Mouse (Mus musculus): ENCODE data around the gene Syne4. TPM values are rescaled to one million over a fixed set of nuclear protein-coding genes. Genes with fewer than 3 reads are reported as not detected.
A peak's percentile ranks its signal among the peaks of the same experiment; 100 is the strongest.

Syne4 gene
- polyA plus RNA-seq, 1 experiment from 2014 or later: 10.0 TPM

DNA sequence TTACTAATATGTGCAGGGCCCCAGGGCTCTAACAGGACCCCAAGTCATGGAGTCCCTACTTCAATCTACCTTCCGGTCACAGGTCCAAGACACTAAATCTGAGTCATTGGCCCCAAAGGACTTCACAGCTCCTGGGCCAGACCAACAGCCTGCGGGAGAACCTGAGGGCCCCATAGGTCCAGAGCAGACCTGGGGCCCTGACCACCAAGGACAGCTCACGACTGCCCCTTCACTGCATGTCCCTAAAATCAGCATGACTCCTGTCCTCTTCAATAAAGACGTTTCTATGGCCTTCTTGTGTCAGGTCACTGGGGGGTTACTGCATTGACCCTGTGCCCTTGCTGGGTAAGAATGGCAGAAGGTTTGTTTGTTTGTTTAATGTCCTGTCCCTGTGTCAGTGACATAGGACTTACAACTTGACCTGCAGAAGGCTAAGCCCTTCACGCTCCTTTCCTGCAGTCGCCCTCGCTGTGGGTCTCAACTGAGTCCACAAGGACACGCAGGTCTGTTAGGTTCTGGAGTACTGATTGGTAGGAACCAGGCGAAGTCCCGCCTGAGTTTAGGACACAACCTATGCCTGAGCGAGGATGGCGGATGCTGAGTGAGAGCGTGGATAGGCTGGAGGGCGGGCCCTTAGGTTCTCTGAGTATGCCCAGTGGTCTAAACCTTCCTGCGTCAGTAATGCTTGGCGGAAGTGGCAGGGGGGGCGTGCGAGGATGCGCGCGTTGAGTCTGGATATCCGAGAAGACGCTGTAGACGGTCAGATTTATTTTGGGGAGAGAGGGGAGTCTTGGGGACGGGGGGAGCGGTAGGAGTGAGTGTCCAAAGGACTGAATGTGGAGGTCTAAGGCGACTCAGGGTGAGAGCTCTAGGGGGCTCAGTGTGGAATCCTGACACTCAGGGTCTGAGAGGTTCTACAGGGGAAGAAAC, 6.3 kb upstream of the Syne4 start, which contains the start of gene Alkbh6:
Alkbh6 (plus strand) TSS at position 642 of the 930 bp plus-strand sequence.
- WGBS: 5% methylated on average over 27 of the region's 27 CpGs
- Histone ChIP-seq H3K4me1 (ENCODE audit: control insufficient read depth, insufficient read depth, low read length) (peaks cover 11% of the 10 kb centered on the region), H3K9me3 (replicated peaks; ENCODE audit: control insufficient read depth, low read length) (no peaks in the 10 kb centered on the region), H3K36me3 (ENCODE audit: control insufficient read depth, insufficient read depth) (0 out of 2 replicates have a peak, but pooled peaks cover 7% of the 10 kb centered on the region), H3K27ac (ENCODE audit: low read length) (peak within 1 kb of the TSS; percentile 87), H3K4me2 (ENCODE audit: low read depth, low read length) (peak within 1 kb of the TSS; percentile 85), H3K27me3 (ENCODE audit: control insufficient read depth, insufficient read depth, low read length) (no peaks in the 10 kb centered on the region), H3K4me3 (ENCODE audit: low read length) (peak within 1 kb of the TSS; percentile 79), H3K9ac (ENCODE audit: low read length) (peak within 1 kb of the TSS; percentile 81)
- ATAC-seq (replicated peaks; ENCODE audit: extremely low read depth, insufficient read depth, low FRiP score): peak; percentile 100

DNA sequence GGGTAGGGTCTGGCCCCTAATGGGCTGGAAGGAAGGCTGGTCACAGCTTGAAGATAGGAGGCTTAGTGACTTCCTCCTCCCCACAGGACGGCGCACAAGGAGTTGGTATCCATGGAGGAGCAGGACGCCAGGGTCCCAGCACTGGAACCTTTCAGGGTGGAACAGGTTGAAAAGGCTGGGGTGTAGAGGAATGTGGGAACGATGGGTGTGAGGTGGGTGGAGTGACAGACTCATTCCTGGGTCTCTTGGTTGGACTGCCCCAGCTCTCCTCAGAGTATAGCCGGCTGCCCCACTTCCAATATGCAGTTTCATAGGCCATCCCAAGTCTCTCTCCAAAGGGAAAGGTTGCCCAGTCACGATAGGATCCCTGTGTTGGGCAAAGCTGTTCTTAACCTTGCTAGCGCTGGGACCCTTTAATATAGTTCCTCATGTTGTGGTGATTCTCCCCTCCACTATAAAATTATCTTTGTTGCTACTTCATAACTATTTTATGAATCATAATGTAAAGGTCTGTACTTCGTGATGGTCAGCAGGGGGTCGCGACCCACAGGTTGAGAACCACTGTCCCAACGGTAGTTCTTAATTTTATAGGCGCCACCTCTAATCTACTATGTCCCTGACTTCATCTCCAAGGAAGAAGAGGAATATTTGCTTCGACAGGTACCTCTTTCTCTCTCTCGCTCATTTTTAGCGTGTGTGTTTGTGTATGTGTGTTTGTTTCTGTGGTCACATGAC, 5.0 kb upstream of the Syne4 start:
- WGBS: 60% methylated on average over 15 of the region's 15 CpGs
- no peaks in the 10 kb centered on the region for H3K27me3 ChIP-seq (ENCODE audit: control insufficient read depth, insufficient read depth, low read length)
- no peak for ATAC-seq (replicated peaks; ENCODE audit: extremely low read depth, insufficient read depth, low FRiP score)
- 0 out of 2 replicates have a peak, but pooled peaks cover 7% of the 10 kb centered on the region for H3K36me3 ChIP-seq (ENCODE audit: control insufficient read depth, insufficient read depth)
- peak overlapping the region; percentile 85 for H3K4me2 ChIP-seq (ENCODE audit: low read depth, low read length)
- H3K27ac ChIP-seq (ENCODE audit: low read length): no peak overlapping the region
- peaks cover 15% of the 10 kb centered on the region for H3K4me1 ChIP-seq (ENCODE audit: control insufficient read depth, insufficient read depth, low read length)
- H3K9ac ChIP-seq (ENCODE audit: low read length): peak overlapping the region; percentile 81
- peak overlapping the region; percentile 79 for H3K4me3 ChIP-seq (ENCODE audit: low read length)
- H3K9me3 ChIP-seq (replicated peaks; ENCODE audit: control insufficient read depth, low read length): no peaks in the 10 kb centered on the region

DNA sequence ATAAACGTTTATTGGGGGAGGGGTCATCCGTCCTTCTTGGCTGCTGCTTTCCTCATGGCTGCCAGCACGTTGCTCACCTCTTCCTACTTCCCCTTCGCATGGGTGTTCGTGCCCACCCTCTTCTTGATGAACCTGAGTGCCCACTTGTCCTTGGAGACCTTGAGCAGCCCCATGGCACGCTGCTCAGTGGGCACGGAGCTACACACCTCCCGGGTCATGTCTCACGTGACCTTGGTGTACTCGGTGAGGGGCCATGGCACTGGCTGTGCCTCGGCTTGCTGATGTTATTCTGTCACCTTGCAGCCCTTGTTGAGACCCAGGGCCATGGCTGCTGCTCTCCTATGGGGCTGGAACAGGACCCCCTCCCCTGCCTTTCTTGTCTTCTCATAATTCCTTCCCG, 4.5 kb upstream of the Syne4 start:
- Histone ChIP-seq H3K4me1 (ENCODE audit: control insufficient read depth, insufficient read depth, low read length) (peaks cover 16% of the 10 kb centered on the region), H3K36me3 (ENCODE audit: control insufficient read depth, insufficient read depth) (0 out of 2 replicates have a peak, but pooled peaks cover 7% of the 10 kb centered on the region), H3K4me3 (ENCODE audit: low read length) (no peak overlapping the region), H3K4me2 (ENCODE audit: low read depth, low read length) (no peak overlapping the region), H3K27ac (ENCODE audit: low read length) (no peak overlapping the region), H3K9me3 (replicated peaks; ENCODE audit: control insufficient read depth, low read length) (no peaks in the 10 kb centered on the region), H3K27me3 (ENCODE audit: control insufficient read depth, insufficient read depth, low read length) (no peaks in the 10 kb centered on the region), H3K9ac (ENCODE audit: low read length) (no peak overlapping the region)
- no peak for ATAC-seq (replicated peaks; ENCODE audit: extremely low read depth, insufficient read depth, low FRiP score)
- WGBS: 89% methylated on average over 12 of the region's 12 CpGs

DNA sequence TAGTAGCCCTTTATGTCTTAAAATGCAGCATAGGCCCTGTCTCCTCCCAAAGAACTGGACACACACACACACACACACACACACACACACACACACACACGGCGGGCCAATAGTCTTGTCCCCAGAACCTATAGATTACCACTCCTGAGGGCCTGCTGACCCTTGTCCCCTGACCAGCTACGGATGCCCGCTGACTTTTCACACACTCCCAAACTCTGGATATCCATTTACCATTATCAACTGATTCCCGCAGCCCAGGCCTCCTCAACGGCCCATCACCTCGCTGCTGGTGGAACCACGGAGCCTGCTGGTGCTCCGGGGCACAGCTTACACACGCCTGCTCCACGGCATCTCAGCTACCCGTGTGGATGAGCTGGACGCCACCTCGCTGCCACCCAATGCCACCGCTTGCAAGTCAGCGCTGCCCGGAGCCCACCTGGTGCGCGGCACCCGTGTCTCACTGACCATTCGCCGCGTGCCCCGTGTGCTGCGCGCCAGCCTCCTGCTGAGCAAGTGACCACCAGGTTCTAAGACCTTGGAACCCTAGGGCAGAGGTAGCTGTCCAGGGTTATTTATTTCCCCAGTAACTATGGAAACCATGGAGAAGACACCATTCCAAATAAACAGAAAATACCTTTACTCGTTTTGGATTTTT, 814 bp upstream of the Syne4 start:
- no peak for ATAC-seq (replicated peaks; ENCODE audit: extremely low read depth, insufficient read depth, low FRiP score)
- Histone ChIP-seq H3K27me3 (ENCODE audit: control insufficient read depth, insufficient read depth, low read length) (no peaks in the 10 kb centered on the region), H3K36me3 (ENCODE audit: control insufficient read depth, insufficient read depth) (0 out of 2 replicates have a peak, but pooled peaks cover 7% of the 10 kb centered on the region), H3K4me1 (ENCODE audit: control insufficient read depth, insufficient read depth, low read length) (peaks cover 13% of the 10 kb centered on the region), H3K4me3 (ENCODE audit: low read length) (no peak overlapping the region), H3K27ac (ENCODE audit: low read length) (no peak overlapping the region), H3K9me3 (replicated peaks; ENCODE audit: control insufficient read depth, low read length) (no peaks in the 10 kb centered on the region), H3K4me2 (ENCODE audit: low read depth, low read length) (no peak overlapping the region), H3K9ac (ENCODE audit: low read length) (no peak overlapping the region)
- 53% methylated on average over 27 of the region's 27 CpGs for WGBS

DNA sequence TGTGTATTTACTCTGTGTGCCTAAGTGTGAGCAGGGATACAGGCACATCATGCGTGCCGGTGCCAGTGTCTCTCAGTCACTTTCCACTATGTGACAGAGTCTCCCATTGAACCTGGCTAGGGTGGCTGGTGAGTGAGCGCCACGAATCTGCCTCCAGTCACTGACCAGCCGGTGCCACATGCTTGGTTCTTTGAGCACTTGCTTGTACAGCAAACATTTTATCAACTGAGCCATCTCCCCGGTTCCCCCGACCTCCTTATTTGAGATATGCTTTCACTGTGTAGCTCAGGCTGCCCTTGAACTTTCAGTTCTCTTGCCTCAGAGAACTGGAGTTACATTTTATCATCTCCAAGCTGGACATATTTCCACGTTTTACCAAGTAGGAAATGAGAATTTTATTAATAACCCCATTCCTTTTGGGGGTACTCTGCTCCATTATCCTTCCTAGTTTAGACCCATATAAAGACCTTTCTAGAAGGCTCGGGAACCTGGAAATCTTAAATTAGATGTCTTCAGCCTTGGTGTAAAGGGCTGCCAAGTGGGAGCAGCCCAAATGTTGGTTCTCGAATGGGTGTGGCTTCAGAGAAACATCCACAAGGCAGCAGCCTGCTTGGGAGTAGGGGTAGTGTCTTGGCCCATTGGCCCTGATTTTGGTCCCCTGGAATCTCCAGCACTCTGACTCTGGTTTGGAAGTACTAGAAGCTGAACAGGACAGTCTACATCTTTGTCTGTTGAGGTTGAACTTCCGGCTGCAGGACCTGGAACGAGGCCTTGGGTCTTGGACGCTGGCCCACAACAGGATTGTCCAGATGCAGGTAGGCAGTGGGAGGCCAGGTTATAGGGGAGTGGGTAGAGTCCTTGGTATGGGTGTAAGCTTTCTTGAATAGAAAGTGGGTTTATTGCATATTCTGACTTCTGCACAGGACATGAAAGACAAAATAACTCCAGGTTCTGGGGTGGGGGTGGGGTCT, 1.2 kb downstream of the Syne4 start:
- Histone ChIP-seq H3K36me3 (ENCODE audit: control insufficient read depth, insufficient read depth) (0 out of 2 replicates have a peak, but pooled peaks cover 7% of the 10 kb centered on the region), H3K27ac (ENCODE audit: low read length) (no peak overlapping the region), H3K27me3 (ENCODE audit: control insufficient read depth, insufficient read depth, low read length) (no peaks in the 10 kb centered on the region), H3K9me3 (replicated peaks; ENCODE audit: control insufficient read depth, low read length) (no peaks in the 10 kb centered on the region), H3K4me1 (ENCODE audit: control insufficient read depth, insufficient read depth, low read length) (peaks cover 8% of the 10 kb centered on the region; the same call in 1 of the 2 replicates), H3K9ac (ENCODE audit: low read length) (no peak overlapping the region), H3K4me3 (ENCODE audit: low read length) (no peak overlapping the region), H3K4me2 (ENCODE audit: low read depth, low read length) (no peak overlapping the region)
- 66% methylated on average over 13 of the region's 13 CpGs for WGBS
- no peak for ATAC-seq (replicated peaks; ENCODE audit: extremely low read depth, insufficient read depth, low FRiP score)

DNA sequence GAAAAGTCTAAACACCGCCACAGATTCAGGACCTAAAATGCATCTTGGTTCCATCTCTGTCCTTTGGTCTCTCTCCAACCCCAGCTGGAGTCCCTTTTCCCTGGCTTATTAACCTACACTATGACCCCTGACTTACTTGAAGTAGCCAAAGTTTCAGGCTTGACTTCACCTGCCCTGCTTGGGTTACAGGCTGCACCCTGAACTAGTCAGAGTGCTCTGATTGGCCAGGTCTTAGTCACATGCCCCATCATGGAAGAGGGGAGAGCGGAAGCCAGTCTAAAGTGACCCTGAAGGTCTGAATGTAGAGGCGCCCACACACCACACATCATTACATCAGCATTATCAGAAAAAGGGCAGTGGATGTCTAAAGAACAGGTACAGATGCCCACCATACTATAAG, 3.5 kb downstream of the Syne4 start:
- WGBS: 85% methylated on average over 3 of the region's 3 CpGs
- Histone ChIP-seq H3K36me3 (ENCODE audit: control insufficient read depth, insufficient read depth) (no peaks in the 10 kb centered on the region), H3K4me3 (ENCODE audit: low read length) (no peak overlapping the region), H3K4me2 (ENCODE audit: low read depth, low read length) (no peak overlapping the region), H3K9me3 (replicated peaks; ENCODE audit: control insufficient read depth, low read length) (no peaks in the 10 kb centered on the region), H3K4me1 (ENCODE audit: control insufficient read depth, insufficient read depth, low read length) (peaks cover 20% of the 10 kb centered on the region), H3K9ac (ENCODE audit: low read length) (no peak overlapping the region), H3K27me3 (ENCODE audit: control insufficient read depth, insufficient read depth, low read length) (no peaks in the 10 kb centered on the region), H3K27ac (ENCODE audit: low read length) (no peak overlapping the region)
- no peak for ATAC-seq (replicated peaks; ENCODE audit: extremely low read depth, insufficient read depth, low FRiP score)

DNA sequence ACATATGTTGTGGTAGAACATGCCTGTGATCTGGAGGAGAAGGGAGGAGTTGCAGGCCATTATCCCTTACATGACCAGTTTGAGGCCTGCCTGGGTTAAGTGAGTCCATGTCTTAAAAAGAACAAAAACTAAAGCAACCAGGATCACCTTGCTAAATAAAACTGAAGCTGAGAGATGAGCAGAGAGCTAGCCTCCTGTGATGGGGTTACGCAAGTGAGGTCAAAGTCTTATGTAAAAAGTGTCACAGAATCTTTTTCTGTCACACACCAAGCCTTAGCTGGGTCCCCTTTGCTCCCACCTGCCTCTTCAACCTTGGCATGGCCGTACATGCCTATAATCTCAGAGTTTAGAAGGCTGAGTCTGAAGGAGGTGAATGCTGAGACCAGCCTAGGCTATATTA, 6.3 kb downstream of the Syne4 start:
- no peaks in the 10 kb centered on the region for H3K9me3 ChIP-seq (replicated peaks; ENCODE audit: control insufficient read depth, low read length)
- H3K9ac ChIP-seq (ENCODE audit: low read length): no peak overlapping the region; the same call in 1 of the 2 replicates
- H3K27ac ChIP-seq (ENCODE audit: low read length): no peak overlapping the region
- no peak for ATAC-seq (replicated peaks; ENCODE audit: extremely low read depth, insufficient read depth, low FRiP score)
- H3K4me2 ChIP-seq (ENCODE audit: low read depth, low read length): peak overlapping the region; percentile 92
- 79% methylated on average over 2 of the region's 2 CpGs for WGBS
- no peaks in the 10 kb centered on the region for H3K36me3 ChIP-seq (ENCODE audit: control insufficient read depth, insufficient read depth)
- H3K27me3 ChIP-seq (ENCODE audit: control insufficient read depth, insufficient read depth, low read length): no peaks in the 10 kb centered on the region
- H3K4me1 ChIP-seq (ENCODE audit: control insufficient read depth, insufficient read depth, low read length): peaks cover 15% of the 10 kb centered on the region
- H3K4me3 ChIP-seq (ENCODE audit: low read length): peak overlapping the region; percentile 95; the same call in 1 of the 2 replicates

Data from heart, embryonic 16.5 days (tissue).